Mouse (Mus musculus): ENCODE measurements around the gene Arhgef17.
A peak's percentile ranks its signal among the peaks of the same experiment; 100 is the strongest.
"Not testable (repeated sequence)": the region's sequence is repeated elsewhere in the genome, so short reads cannot be mapped to it uniquely, and the experiment has no call there.

Arhgef17 gene

GRCm38 (mm10) chr7:100869877-100870629 is 61.9 kb downstream of the Arhgef17 start:
- no peak for DNase-seq

GRCm38 (mm10) chr7:100868551-100868950 is 63.4 kb downstream of the Arhgef17 start:
- no peak for DNase-seq

GRCm38 (mm10) chr7:100867561-100867960 is 64.3 kb downstream of the Arhgef17 start:
- DNase-seq = no peak

- DNase-seq = peak; percentile 62
These were observed 65.2 kb downstream of the Arhgef17 start for GRCm38 (mm10) chr7:100866675-100867074.

GRCm38 (mm10) chr7:100862828-100863638 is 68.9 kb downstream of the Arhgef17 start, which contains the start of gene Relt:
Gene Relt, minus strand, starts transcription at chr7:100863446.
- peak; percentile 84 for DNase-seq

- DNase-seq = no peak
These were observed 69.6 kb downstream of the Arhgef17 start for GRCm38 (mm10) chr7:100862353-100862752.

GRCm38 (mm10) chr7:100861209-100861608 is 70.7 kb downstream of the Arhgef17 start:
- DNase-seq = no peak

- DNase-seq = no peak
These were observed 71.5 kb downstream of the Arhgef17 start for GRCm38 (mm10) chr7:100860450-100860849.

- no peak for DNase-seq
These were observed 75.9 kb downstream of the Arhgef17 start for GRCm38 (mm10) chr7:100855795-100856573.

- DNase-seq = no peak
These were observed 76.6 kb downstream of the Arhgef17 start for GRCm38 (mm10) chr7:100855300-100855699.

GRCm38 (mm10) chr7:100854861-100855260 is 77.0 kb downstream of the Arhgef17 start:
- no peak for DNase-seq

- DNase-seq = no peak
These were observed 77.6 kb downstream of the Arhgef17 start for GRCm38 (mm10) chr7:100854137-100854814.

- DNase-seq = no peak
These were observed 78.5 kb downstream of the Arhgef17 start for GRCm38 (mm10) chr7:100853396-100853795.

- DNase-seq = no peak
These were observed 80.2 kb downstream of the Arhgef17 start for GRCm38 (mm10) chr7:100851481-100852356.

- DNase-seq = no peak
These were observed 82.4 kb downstream of the Arhgef17 start for GRCm38 (mm10) chr7:100849508-100849907.

GRCm38 (mm10) chr7:100848744-100849143 is 83.2 kb downstream of the Arhgef17 start:
- peak; percentile 74 for DNase-seq

- DNase-seq = no peak
These were observed 84.8 kb downstream of the Arhgef17 start for GRCm38 (mm10) chr7:100847131-100847530.

- DNase-seq = not testable (repeated sequence)
These were observed 85.9 kb downstream of the Arhgef17 start for GRCm38 (mm10) chr7:100846033-100846432.

GRCm38 (mm10) chr7:100845412-100845811 is 86.5 kb downstream of the Arhgef17 start:
- DNase-seq = no peak

- DNase-seq = no peak
These were observed 86.9 kb downstream of the Arhgef17 start for GRCm38 (mm10) chr7:100845026-100845400.

- no peak for DNase-seq
These were observed 87.4 kb downstream of the Arhgef17 start for GRCm38 (mm10) chr7:100844385-100845025.
